Mouse (Mus musculus): ENCODE results near the gene Aplp1. TPM values are rescaled to one million over a fixed set of nuclear protein-coding genes. Genes with fewer than 3 reads are reported as not detected.

Gene Aplp1
- polyA plus RNA-seq, 1 experiment from 2014 or later, result 752 TPM

GRCm38 (mm10) chr7:30435156-30435555 lies 10.2 kb downstream of the Aplp1 start:
- Histone ChIP-seq H3K4me1 (ENCODE audit: control insufficient read depth, insufficient read depth, low read depth, low read length) (0 out of 2 replicates have a peak, but pooled peaks cover 3% of the 10 kb centered on the region), H3K9me3 (ENCODE audit: control insufficient read depth, low read length) (no peaks in the 10 kb centered on the region), H3K4me2 (ENCODE audit: low read length) (no peak overlapping the region), H3K27me3 (replicated peaks; ENCODE audit: control insufficient read depth, insufficient read depth, low read length) (no peaks in the 10 kb centered on the region), H3K4me3 (ENCODE audit: low read length) (no peak overlapping the region), H3K9ac (ENCODE audit: low read depth, low read length) (no peak overlapping the region), H3K36me3 (ENCODE audit: control insufficient read depth, insufficient read depth, low read length) (peaks cover 35% of the 10 kb centered on the region), H3K27ac (ENCODE audit: low read depth, low read length) (no peak overlapping the region)
- ATAC-seq, result no peak; the same call in 1 of the 2 replicates
- WGBS, result 53% methylated on average over 9 of the region's 9 CpGs

GRCm38 (mm10) chr7:30434701-30435100 lies 10.6 kb downstream of the Aplp1 start:
- no peak overlapping the region for H3K4me3 ChIP-seq (ENCODE audit: low read length)
- H3K9me3 ChIP-seq (ENCODE audit: control insufficient read depth, low read length), result no peaks in the 10 kb centered on the region
- H3K4me2 ChIP-seq (ENCODE audit: low read length), result no peak overlapping the region
- 75% methylated on average over 10 of the region's 10 CpGs for WGBS
- H3K4me1 ChIP-seq (ENCODE audit: control insufficient read depth, insufficient read depth, low read depth, low read length), result 0 out of 2 replicates have a peak, but pooled peaks cover 3% of the 10 kb centered on the region
- no peaks in the 10 kb centered on the region for H3K27me3 ChIP-seq (replicated peaks; ENCODE audit: control insufficient read depth, insufficient read depth, low read length)
- no peak overlapping the region for H3K27ac ChIP-seq (ENCODE audit: low read depth, low read length)
- no peak overlapping the region for H3K9ac ChIP-seq (ENCODE audit: low read depth, low read length)
- peaks cover 30% of the 10 kb centered on the region for H3K36me3 ChIP-seq (ENCODE audit: control insufficient read depth, insufficient read depth, low read length)
- ATAC-seq, result no peak

GRCm38 (mm10) chr7:30434238-30434637 lies 11.1 kb downstream of the Aplp1 start:
- no peak overlapping the region for H3K27ac ChIP-seq (ENCODE audit: low read depth, low read length)
- no peak overlapping the region for H3K9ac ChIP-seq (ENCODE audit: low read depth, low read length)
- WGBS, result 5% methylated on average over 10 of the region's 10 CpGs
- H3K4me2 ChIP-seq (ENCODE audit: low read length), result no peak overlapping the region
- H3K9me3 ChIP-seq (ENCODE audit: control insufficient read depth, low read length), result no peaks in the 10 kb centered on the region
- H3K4me3 ChIP-seq (ENCODE audit: low read length), result no peak overlapping the region
- H3K36me3 ChIP-seq (ENCODE audit: control insufficient read depth, insufficient read depth, low read length), result peaks cover 29% of the 10 kb centered on the region
- no peaks in the 10 kb centered on the region for H3K27me3 ChIP-seq (replicated peaks; ENCODE audit: control insufficient read depth, insufficient read depth, low read length)
- H3K4me1 ChIP-seq (ENCODE audit: control insufficient read depth, insufficient read depth, low read depth, low read length), result 0 out of 2 replicates have a peak, but pooled peaks cover 3% of the 10 kb centered on the region
- no peak for ATAC-seq

- Histone ChIP-seq H3K36me3 (ENCODE audit: control insufficient read depth, insufficient read depth, low read length) (peaks cover 26% of the 10 kb centered on the region), H3K4me1 (ENCODE audit: control insufficient read depth, insufficient read depth, low read depth, low read length) (0 out of 2 replicates have a peak, but pooled peaks cover 3% of the 10 kb centered on the region), H3K9ac (ENCODE audit: low read depth, low read length) (no peak overlapping the region), H3K27me3 (replicated peaks; ENCODE audit: control insufficient read depth, insufficient read depth, low read length) (no peaks in the 10 kb centered on the region), H3K9me3 (ENCODE audit: control insufficient read depth, low read length) (no peaks in the 10 kb centered on the region), H3K27ac (ENCODE audit: low read depth, low read length) (no peak overlapping the region), H3K4me3 (ENCODE audit: low read length) (no peak overlapping the region), H3K4me2 (ENCODE audit: low read length) (no peak overlapping the region)
- ATAC-seq, result peak; percentile 77
- 13% methylated on average over 3 of the region's 3 CpGs for WGBS
Observed at GRCm38 (mm10) chr7:30431793-30432192, 13.5 kb downstream of the Aplp1 start.

GRCm38 (mm10) chr7:30430191-30430590 lies 15.1 kb downstream of the Aplp1 start:
- H3K9me3 ChIP-seq (ENCODE audit: control insufficient read depth, low read length), result no peaks in the 10 kb centered on the region
- H3K4me3 ChIP-seq (ENCODE audit: low read length), result no peak overlapping the region
- H3K4me1 ChIP-seq (ENCODE audit: control insufficient read depth, insufficient read depth, low read depth, low read length), result 0 out of 2 replicates have a peak, but pooled peaks cover 3% of the 10 kb centered on the region
- WGBS, result 50% methylated on average over 2 of the region's 2 CpGs
- no peaks in the 10 kb centered on the region for H3K27me3 ChIP-seq (replicated peaks; ENCODE audit: control insufficient read depth, insufficient read depth, low read length)
- H3K27ac ChIP-seq (ENCODE audit: low read depth, low read length), result no peak overlapping the region
- no peak overlapping the region for H3K4me2 ChIP-seq (ENCODE audit: low read length)
- no peak for ATAC-seq
- H3K9ac ChIP-seq (ENCODE audit: low read depth, low read length), result no peak overlapping the region
- H3K36me3 ChIP-seq (ENCODE audit: control insufficient read depth, insufficient read depth, low read length), result peaks cover 16% of the 10 kb centered on the region

GRCm38 (mm10) chr7:30429327-30429726 lies 16.0 kb downstream of the Aplp1 start:
- Histone ChIP-seq H3K27me3 (replicated peaks; ENCODE audit: control insufficient read depth, insufficient read depth, low read length) (no peaks in the 10 kb centered on the region), H3K4me3 (ENCODE audit: low read length) (no peak overlapping the region), H3K36me3 (ENCODE audit: control insufficient read depth, insufficient read depth, low read length) (peaks cover 11% of the 10 kb centered on the region; the same call in 1 of the 2 replicates), H3K9me3 (ENCODE audit: control insufficient read depth, low read length) (no peaks in the 10 kb centered on the region), H3K4me2 (ENCODE audit: low read length) (no peak overlapping the region), H3K27ac (ENCODE audit: low read depth, low read length) (no peak overlapping the region), H3K9ac (ENCODE audit: low read depth, low read length) (no peak overlapping the region), H3K4me1 (ENCODE audit: control insufficient read depth, insufficient read depth, low read depth, low read length) (0 out of 2 replicates have a peak, but pooled peaks cover 3% of the 10 kb centered on the region)
- no peak for ATAC-seq

- H3K4me1 ChIP-seq (ENCODE audit: control insufficient read depth, insufficient read depth, low read depth, low read length), result peaks cover 11% of the 10 kb centered on the region
- H3K9me3 ChIP-seq (ENCODE audit: control insufficient read depth, low read length), result no peaks in the 10 kb centered on the region
- peak overlapping the region; percentile 59; the same call in 1 of the 2 replicates for H3K27ac ChIP-seq (ENCODE audit: low read depth, low read length)
- H3K9ac ChIP-seq (ENCODE audit: low read depth, low read length), result peak overlapping the region; percentile 77
- ATAC-seq, result 0 out of 2 replicates have a peak, but pooled peaks have one; percentile 1
- peak overlapping the region; percentile 67 for H3K4me3 ChIP-seq (ENCODE audit: low read length)
- H3K4me2 ChIP-seq (ENCODE audit: low read length), result peak overlapping the region; percentile 99
- H3K36me3 ChIP-seq (ENCODE audit: control insufficient read depth, insufficient read depth, low read length), result peaks cover 11% of the 10 kb centered on the region; the same call in 1 of the 2 replicates
- H3K27me3 ChIP-seq (replicated peaks; ENCODE audit: control insufficient read depth, insufficient read depth, low read length), result no peaks in the 10 kb centered on the region
- 43% methylated on average over 23 of the region's 23 CpGs for WGBS
Observed at GRCm38 (mm10) chr7:30423071-30423641, 22.2 kb downstream of the Aplp1 start.

- no peaks in the 10 kb centered on the region for H3K9me3 ChIP-seq (ENCODE audit: control insufficient read depth, low read length)
- H3K4me3 ChIP-seq (ENCODE audit: low read length), result peak overlapping the region; percentile 67
- H3K4me1 ChIP-seq (ENCODE audit: control insufficient read depth, insufficient read depth, low read depth, low read length), result peaks cover 11% of the 10 kb centered on the region
- H3K36me3 ChIP-seq (ENCODE audit: control insufficient read depth, insufficient read depth, low read length), result peaks cover 11% of the 10 kb centered on the region; the same call in 1 of the 2 replicates
- peak overlapping the region; percentile 77 for H3K9ac ChIP-seq (ENCODE audit: low read depth, low read length)
- WGBS, result 12% methylated on average over 9 of the region's 9 CpGs
- peak; percentile 38; the same call in 1 of the 2 replicates for ATAC-seq
- peak overlapping the region; percentile 62 for H3K27ac ChIP-seq (ENCODE audit: low read depth, low read length)
- no peaks in the 10 kb centered on the region for H3K27me3 ChIP-seq (replicated peaks; ENCODE audit: control insufficient read depth, insufficient read depth, low read length)
- H3K4me2 ChIP-seq (ENCODE audit: low read length), result peak overlapping the region; percentile 99
Observed at GRCm38 (mm10) chr7:30422560-30422959, 22.8 kb downstream of the Aplp1 start.

- no peaks in the 10 kb centered on the region for H3K27me3 ChIP-seq (replicated peaks; ENCODE audit: control insufficient read depth, insufficient read depth, low read length)
- peak; percentile 88 for ATAC-seq
- H3K4me2 ChIP-seq (ENCODE audit: low read length), result peak overlapping the region; percentile 99
- H3K9ac ChIP-seq (ENCODE audit: low read depth, low read length), result peak overlapping the region; percentile 77
- peaks cover 11% of the 10 kb centered on the region for H3K4me1 ChIP-seq (ENCODE audit: control insufficient read depth, insufficient read depth, low read depth, low read length)
- H3K9me3 ChIP-seq (ENCODE audit: control insufficient read depth, low read length), result no peaks in the 10 kb centered on the region
- H3K27ac ChIP-seq (ENCODE audit: low read depth, low read length), result peak overlapping the region; percentile 62
- peaks cover 8% of the 10 kb centered on the region; the same call in 1 of the 2 replicates for H3K36me3 ChIP-seq (ENCODE audit: control insufficient read depth, insufficient read depth, low read length)
- H3K4me3 ChIP-seq (ENCODE audit: low read length), result peak overlapping the region; percentile 67
- WGBS, result under 1% methylated on average over 45 of the region's 45 CpGs
Observed at GRCm38 (mm10) chr7:30421890-30422435, 23.4 kb downstream of the Aplp1 start.
